Mouse (Mus musculus) midbrain, embryonic 14.5 days (tissue): ENCODE data around the gene Taar7b. TPM values are rescaled to one million over a fixed set of nuclear protein-coding genes. Genes with fewer than 3 reads are reported as not detected.

Experiments
- ATAC-seq: fragments of 200-750 bp; cut with Nextera tagmentation; 2 replicates; pipeline ENCODE4 v1.8.0; 2017; ENCODE audit warnings: moderate number of reproducible peaks, moderate library complexity; ENCODE audit not compliant: low FRiP score, low TSS enrichment
- DNase-seq: peaks from one replicate; pipeline ENCODE4 v3.0.0-alpha.2; 2015
- H3K27ac ChIP-seq: fragments of 300-500 bp; sonication (generic); replicated peaks from 2 replicates; pipeline ENCODE4 v1.5.1; 2014; ENCODE audit warnings: mild to moderate bottlenecking, low read depth, low read length, moderate library complexity
- H3K27me3 ChIP-seq: fragments of 300-500 bp; sonication (generic); 2 replicates; pipeline ENCODE4 v1.6.1; 2014; ENCODE audit warnings: low read length, control low read depth, mixed read lengths; ENCODE audit not compliant: control insufficient read depth, insufficient read depth
- H3K36me3 ChIP-seq: fragments of 300-500 bp; sonication (generic); 2 replicates; pipeline ENCODE4 v1.6.1; 2014; ENCODE audit warnings: low read length, control low read depth; ENCODE audit not compliant: control insufficient read depth, insufficient read depth
- H3K4me1 ChIP-seq: fragments of 300-500 bp; sonication (generic); 2 replicates; pipeline ENCODE4 v1.6.1; 2014; ENCODE audit warnings: mild to moderate bottlenecking, antibody characterized with exemption, low read length, control low read depth; ENCODE audit not compliant: control insufficient read depth, insufficient read depth
- H3K4me2 ChIP-seq: fragments of 300-500 bp; sonication (generic); 2 replicates; pipeline ENCODE4 v1.6.1; 2014; ENCODE audit warnings: mild to moderate bottlenecking, low read length, moderate library complexity
- H3K4me3 ChIP-seq: fragments of 300-500 bp; sonication (generic); replicated peaks from 2 replicates; pipeline ENCODE4 v1.5.1; 2014; ENCODE audit warnings: low read depth, low read length
- H3K9ac ChIP-seq: fragments of 300-500 bp; sonication (generic); replicated peaks from 2 replicates; pipeline ENCODE4 v1.6.1; 2014; ENCODE audit warnings: mild to moderate bottlenecking, low read length, moderate library complexity
- H3K9me3 ChIP-seq: fragments of 300-500 bp; sonication (generic); 2 replicates; pipeline ENCODE4 v1.6.1; 2016; ENCODE audit warnings: low read length, control low read depth, mixed read lengths; ENCODE audit not compliant: control insufficient read depth
- WGBS: fragments of 180-500 bp; shearing (Covaris S2); extraction: QIAGEN DNeasy Blood & Tissue Kit; methylation state at CpG from one replicate; pipeline ENCODE4 v1.1.7; 2014; 5-methylcytosine and 5-hydroxymethylcytosine counted together
- polyA plus RNA-seq: library from polyadenylated mRNA; unstranded; fragments of >200 nt; fragmentation: Nextera tagmentation; extraction: Ambion mirVana; gene quantifications from 2 replicates; pipeline ENCODE4 v1.2.1, GENCODE M21; 2014

Taar7b gene
- polyA plus RNA-seq, 1 experiment from 2014 or later = not detected

GRCm38 (mm10) chr10:24037314-24037713 lies 37.6 kb downstream of the Taar7b start, which contains the start of gene Taar7e:
Taar7e (plus strand) TSS chr10:24037614.
- Histone ChIP-seq H3K9me3 (no peaks in the 10 kb centered on the region), H3K27ac (no peak within 1 kb of the TSS), H3K4me3 (no peak within 1 kb of the TSS), H3K4me2 (no peak within 1 kb of the TSS), H3K36me3 (no peaks in the 10 kb centered on the region), H3K9ac (no peak within 1 kb of the TSS), H3K4me1 (no peaks in the 10 kb centered on the region), H3K27me3 (no peaks in the 10 kb centered on the region)
- 88% methylated on average over 2 of the region's 2 CpGs for WGBS
- ATAC-seq (no peak), DNase-seq (no peak)

- no peak for DNase-seq
- Histone ChIP-seq H3K27me3 (no peaks in the 10 kb centered on the region), H3K27ac (no peak overlapping the region), H3K4me3 (no peak overlapping the region), H3K36me3 (no peaks in the 10 kb centered on the region), H3K4me2 (no peak overlapping the region), H3K9me3 (no peaks in the 10 kb centered on the region), H3K4me1 (no peaks in the 10 kb centered on the region), H3K9ac (no peak overlapping the region)
- WGBS = 74% methylated on average over 2 of the region's 2 CpGs
- no peak for ATAC-seq
These were observed 40.6 kb downstream of the Taar7b start for GRCm38 (mm10) chr10:24040120-24040869.

DNA sequence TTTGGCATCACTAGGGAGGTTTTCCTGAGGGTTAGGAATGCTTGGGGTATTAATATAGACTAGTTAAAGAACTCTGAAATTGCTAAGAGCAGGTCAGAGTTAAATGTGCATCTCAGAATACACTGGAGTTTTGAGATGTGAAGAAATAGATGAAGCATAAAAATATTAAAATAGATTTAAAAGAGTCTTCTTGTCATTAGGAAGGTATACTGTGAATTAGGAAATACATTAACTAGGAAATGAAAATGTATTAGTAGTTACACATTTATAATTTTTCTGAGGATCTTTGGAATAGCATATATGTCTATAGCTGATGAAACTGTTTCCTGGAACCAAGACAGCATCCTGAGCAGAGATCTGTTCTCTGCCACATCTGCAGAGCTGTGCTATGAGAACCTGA lies 49.5 kb downstream of the Taar7b start, which contains the start of gene Taar7f:
Gene Taar7f (plus strand): TSS at position 301 of the 400 bp plus-strand sequence.
- ATAC-seq = no peak
- H3K4me3 ChIP-seq = no peak within 1 kb of the TSS
- no peak within 1 kb of the TSS for H3K27ac ChIP-seq
- H3K27me3 ChIP-seq = no peaks in the 10 kb centered on the region
- no peak for DNase-seq
- no peaks in the 10 kb centered on the region for H3K9me3 ChIP-seq
- H3K9ac ChIP-seq = no peak within 1 kb of the TSS
- H3K4me1 ChIP-seq = no peaks in the 10 kb centered on the region
- no peaks in the 10 kb centered on the region for H3K36me3 ChIP-seq
- no peak within 1 kb of the TSS for H3K4me2 ChIP-seq

Other genes with a start within 250 kb of the Taar7b start
- 119 and 123 TPM in 2 replicates for gene Rps12, start 212.7 kb upstream of the Taar7b start, polyA plus RNA-seq
- 16.4 and 21.2 TPM in 2 replicates for gene Slc18b1, start 203.0 kb upstream of the Taar7b start, polyA plus RNA-seq
- not detected in 2 replicates for gene Vnn3, start 148.5 kb upstream of the Taar7b start, polyA plus RNA-seq
- 0.08 TPM in 1 of 2 replicates, not detected in the other for gene Vnn1, start 105.3 kb upstream of the Taar7b start, polyA plus RNA-seq
- gene Taar1, start 79.6 kb upstream of the Taar7b start, polyA plus RNA-seq = not detected in 2 replicates
- not detected in 2 replicates for gene Taar2, start 61.4 kb upstream of the Taar7b start, polyA plus RNA-seq
- gene Taar3, start 50.4 kb upstream of the Taar7b start, polyA plus RNA-seq = not detected in 2 replicates
- gene Taar4, start 39.4 kb upstream of the Taar7b start, polyA plus RNA-seq = not detected in 2 replicates
- gene Taar5, start 29.2 kb upstream of the Taar7b start, polyA plus RNA-seq = not detected in 2 replicates
- gene Taar6, start 14.3 kb upstream of the Taar7b start, polyA plus RNA-seq = not detected in 2 replicates
- gene Taar7a, start 6.5 kb upstream of the Taar7b start, polyA plus RNA-seq = not detected in 2 replicates
- not detected in 2 replicates for gene Taar7d, start 27.3 kb downstream of the Taar7b start, polyA plus RNA-seq
- not detected in 2 replicates for gene Taar7e, start 37.7 kb downstream of the Taar7b start, polyA plus RNA-seq
- gene Taar7f, start 49.6 kb downstream of the Taar7b start, polyA plus RNA-seq = not detected in 2 replicates
- gene Taar8a, start 76.6 kb downstream of the Taar7b start, polyA plus RNA-seq = not detected in 2 replicates
- not detected in 2 replicates for gene Taar8b, start 92.4 kb downstream of the Taar7b start, polyA plus RNA-seq
- gene Taar8c, start 102.0 kb downstream of the Taar7b start, polyA plus RNA-seq = not detected in 2 replicates
- not detected in 2 replicates for gene Taar9, start 109.6 kb downstream of the Taar7b start, polyA plus RNA-seq
- 326 and 358 TPM in 2 replicates for gene Stx7, start 149.4 kb downstream of the Taar7b start, polyA plus RNA-seq
- 0.26 and 2.7 TPM in 2 replicates for gene Moxd1, start 223.6 kb downstream of the Taar7b start, polyA plus RNA-seq